Mouse (Mus musculus): ENCODE results near the gene Olfr1443. TPM values are rescaled to one million over a fixed set of nuclear protein-coding genes. Genes with fewer than 3 reads are reported as not detected.
"Not testable (repeated sequence)": the region's sequence is repeated elsewhere in the genome, so short reads cannot be mapped to it uniquely, and the experiment has no call there.

Gene Olfr1443
- polyA plus RNA-seq, 1 experiment from 2014 or later = not detected

GRCm38 (mm10) chr19:12721596-12721995 lies 43.7 kb downstream of the Olfr1443 start:
- H3K4me3 ChIP-seq (ENCODE audit: low read length); H3K4me1 ChIP-seq (ENCODE audit: control insufficient read depth, insufficient read depth, low read length); H3K4me2 ChIP-seq (ENCODE audit: low read depth, low read length); H3K9ac ChIP-seq (ENCODE audit: low read length); H3K27me3 ChIP-seq (ENCODE audit: control insufficient read depth, insufficient read depth, low read length); H3K9me3 ChIP-seq (replicated peaks; ENCODE audit: control insufficient read depth, low read length); ATAC-seq (replicated peaks; ENCODE audit: extremely low read depth, insufficient read depth, low FRiP score); H3K27ac ChIP-seq (ENCODE audit: low read length); H3K36me3 ChIP-seq (ENCODE audit: control insufficient read depth, insufficient read depth): not testable (repeated sequence)
- 87% methylated on average over 7 of the region's 7 CpGs for WGBS

DNA sequence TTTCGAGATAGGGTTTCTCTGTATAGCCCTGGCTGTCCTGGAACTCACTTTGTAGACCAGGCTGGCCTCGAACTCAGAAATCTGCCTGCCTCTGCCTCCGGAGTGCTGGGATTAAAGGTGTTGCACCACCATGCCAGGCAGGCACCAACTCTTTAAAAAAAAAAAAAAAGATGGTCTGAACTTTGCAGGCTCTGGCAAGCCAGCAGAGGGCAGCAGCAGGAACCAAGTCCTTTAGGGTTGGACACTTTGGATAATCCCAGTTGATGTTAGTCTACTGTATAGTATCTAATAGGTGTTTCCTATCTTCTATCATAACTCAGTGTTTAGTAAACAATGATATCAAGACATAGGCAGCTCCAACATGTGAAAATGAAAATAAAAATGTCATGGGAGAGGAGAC lies 44.4 kb downstream of the Olfr1443 start:
- H3K27me3 ChIP-seq (ENCODE audit: control insufficient read depth, insufficient read depth, low read length) = no peaks in the 10 kb centered on the region
- no peak overlapping the region for H3K9ac ChIP-seq (ENCODE audit: low read length)
- no peak overlapping the region for H3K27ac ChIP-seq (ENCODE audit: low read length)
- no peaks in the 10 kb centered on the region for H3K9me3 ChIP-seq (replicated peaks; ENCODE audit: control insufficient read depth, low read length)
- no peak overlapping the region for H3K4me2 ChIP-seq (ENCODE audit: low read depth, low read length)
- no peaks in the 10 kb centered on the region for H3K4me1 ChIP-seq (ENCODE audit: control insufficient read depth, insufficient read depth, low read length)
- H3K4me3 ChIP-seq (ENCODE audit: low read length) = no peak overlapping the region
- no peaks in the 10 kb centered on the region for H3K36me3 ChIP-seq (ENCODE audit: control insufficient read depth, insufficient read depth)
- ATAC-seq (replicated peaks; ENCODE audit: extremely low read depth, insufficient read depth, low FRiP score) = no peak
- WGBS = 55% methylated on average over 2 of the region's 3 CpGs

- no peaks in the 10 kb centered on the region for H3K9me3 ChIP-seq (replicated peaks; ENCODE audit: control insufficient read depth, low read length)
- H3K4me3 ChIP-seq (ENCODE audit: low read length) = no peak overlapping the region
- no peak for ATAC-seq (replicated peaks; ENCODE audit: extremely low read depth, insufficient read depth, low FRiP score)
- no peaks in the 10 kb centered on the region for H3K4me1 ChIP-seq (ENCODE audit: control insufficient read depth, insufficient read depth, low read length)
- H3K36me3 ChIP-seq (ENCODE audit: control insufficient read depth, insufficient read depth) = no peaks in the 10 kb centered on the region
- H3K4me2 ChIP-seq (ENCODE audit: low read depth, low read length) = no peak overlapping the region
- no peak overlapping the region for H3K9ac ChIP-seq (ENCODE audit: low read length)
- H3K27me3 ChIP-seq (ENCODE audit: control insufficient read depth, insufficient read depth, low read length) = no peaks in the 10 kb centered on the region
- WGBS = 70% methylated on average over 1 of the region's 1 CpGs
- H3K27ac ChIP-seq (ENCODE audit: low read length) = no peak overlapping the region
Measured at GRCm38 (mm10) chr19:12725851-12726250, 47.9 kb downstream of the Olfr1443 start.

- H3K9me3 ChIP-seq (replicated peaks; ENCODE audit: control insufficient read depth, low read length) = no peaks in the 10 kb centered on the region
- WGBS = 52% methylated on average over 1 of the region's 1 CpGs
- no peak overlapping the region for H3K4me2 ChIP-seq (ENCODE audit: low read depth, low read length)
- H3K27ac ChIP-seq (ENCODE audit: low read length) = no peak overlapping the region
- H3K36me3 ChIP-seq (ENCODE audit: control insufficient read depth, insufficient read depth) = no peaks in the 10 kb centered on the region
- no peak for ATAC-seq (replicated peaks; ENCODE audit: extremely low read depth, insufficient read depth, low FRiP score)
- H3K27me3 ChIP-seq (ENCODE audit: control insufficient read depth, insufficient read depth, low read length) = no peaks in the 10 kb centered on the region
- no peaks in the 10 kb centered on the region for H3K4me1 ChIP-seq (ENCODE audit: control insufficient read depth, insufficient read depth, low read length)
- no peak overlapping the region for H3K9ac ChIP-seq (ENCODE audit: low read length)
- H3K4me3 ChIP-seq (ENCODE audit: low read length) = no peak overlapping the region
Measured at GRCm38 (mm10) chr19:12731036-12731435, 53.1 kb downstream of the Olfr1443 start.

DNA sequence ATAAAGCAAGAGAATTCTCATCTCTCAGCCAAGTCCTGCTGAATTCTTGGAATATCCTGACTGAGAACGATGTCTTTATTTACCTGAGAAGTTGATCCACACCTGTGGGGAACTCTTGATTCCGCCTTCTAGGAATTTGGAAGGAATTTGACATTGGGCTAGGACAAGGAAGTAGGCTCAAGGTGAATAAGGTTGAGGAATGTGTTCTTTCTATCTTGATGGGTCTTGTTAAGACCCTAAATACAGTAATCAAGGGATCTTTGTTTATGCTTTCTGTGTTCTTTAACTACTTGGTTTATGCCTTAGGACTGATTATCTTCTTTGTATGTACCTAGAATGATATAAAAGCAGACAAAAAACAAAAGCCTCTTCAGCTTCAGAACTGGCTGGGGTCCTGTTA lies 54.0 kb downstream of the Olfr1443 start:
- H3K4me1 ChIP-seq (ENCODE audit: control insufficient read depth, insufficient read depth, low read length) = no peaks in the 10 kb centered on the region
- no peak overlapping the region for H3K4me3 ChIP-seq (ENCODE audit: low read length)
- H3K27me3 ChIP-seq (ENCODE audit: control insufficient read depth, insufficient read depth, low read length) = no peaks in the 10 kb centered on the region
- H3K36me3 ChIP-seq (ENCODE audit: control insufficient read depth, insufficient read depth) = no peaks in the 10 kb centered on the region
- no peak overlapping the region for H3K27ac ChIP-seq (ENCODE audit: low read length)
- WGBS = 73% methylated on average over 2 of the region's 2 CpGs
- no peak overlapping the region for H3K4me2 ChIP-seq (ENCODE audit: low read depth, low read length)
- H3K9me3 ChIP-seq (replicated peaks; ENCODE audit: control insufficient read depth, low read length) = no peaks in the 10 kb centered on the region
- H3K9ac ChIP-seq (ENCODE audit: low read length) = no peak overlapping the region
- ATAC-seq (replicated peaks; ENCODE audit: extremely low read depth, insufficient read depth, low FRiP score) = no peak

Other genes starting within 250 kb of the Olfr1443 start
- gene Mpeg1, start 217.3 kb upstream of the Olfr1443 start, polyA plus RNA-seq (2015; fragmentation: Nextera tagmentation; extraction: Ambion mirVana) = 0.37 and 0.41 TPM in 2 replicates
- gene Dtx4, start 176.7 kb upstream of the Olfr1443 start, polyA plus RNA-seq (2015; fragmentation: Nextera tagmentation; extraction: Ambion mirVana) = 2.6 and 3.2 TPM in 2 replicates
- 15.2 and 20.5 TPM in 2 replicates for gene Fam111a, start 132.4 kb upstream of the Olfr1443 start, polyA plus RNA-seq (2015; fragmentation: Nextera tagmentation; extraction: Ambion mirVana)
- not detected in 2 replicates for gene Gm4952, start 78.1 kb upstream of the Olfr1443 start, polyA plus RNA-seq (2015; fragmentation: Nextera tagmentation; extraction: Ambion mirVana)
- not detected in 2 replicates for gene Glyat, start 44.8 kb upstream of the Olfr1443 start, polyA plus RNA-seq (2015; fragmentation: Nextera tagmentation; extraction: Ambion mirVana)
- not detected in 2 replicates for gene Olfr1442, start 7.7 kb upstream of the Olfr1443 start, polyA plus RNA-seq (2015; fragmentation: Nextera tagmentation; extraction: Ambion mirVana)
- gene Keg1, start 17.7 kb downstream of the Olfr1443 start, polyA plus RNA-seq (2015; fragmentation: Nextera tagmentation; extraction: Ambion mirVana) = not detected in 2 replicates
- gene Cntf, start 87.5 kb downstream of the Olfr1443 start, polyA plus RNA-seq (2015; fragmentation: Nextera tagmentation; extraction: Ambion mirVana) = 1.0 TPM in 2 replicates
- gene Zfp91, start 118.0 kb downstream of the Olfr1443 start, polyA plus RNA-seq (2015; fragmentation: Nextera tagmentation; extraction: Ambion mirVana) = 9.9 and 10.5 TPM in 2 replicates
- gene Lpxn, start 118.1 kb downstream of the Olfr1443 start, polyA plus RNA-seq (2015; fragmentation: Nextera tagmentation; extraction: Ambion mirVana) = 2.5 and 4.9 TPM in 2 replicates
- not detected in 2 replicates for gene Gm5244, start 168.6 kb downstream of the Olfr1443 start, polyA plus RNA-seq (2015; fragmentation: Nextera tagmentation; extraction: Ambion mirVana)
- not detected in 2 replicates for gene Olfr1444, start 179.2 kb downstream of the Olfr1443 start, polyA plus RNA-seq (2015; fragmentation: Nextera tagmentation; extraction: Ambion mirVana)
- gene Olfr1445, start 205.7 kb downstream of the Olfr1443 start, polyA plus RNA-seq (2015; fragmentation: Nextera tagmentation; extraction: Ambion mirVana) = not detected in 2 replicates
- not detected in 2 replicates for gene Olfr1446, start 215.4 kb downstream of the Olfr1443 start, polyA plus RNA-seq (2015; fragmentation: Nextera tagmentation; extraction: Ambion mirVana)
- not detected in 2 replicates for gene Olfr1447, start 225.6 kb downstream of the Olfr1443 start, polyA plus RNA-seq (2015; fragmentation: Nextera tagmentation; extraction: Ambion mirVana)
- gene Olfr1448, start 246.3 kb downstream of the Olfr1443 start, polyA plus RNA-seq (2015; fragmentation: Nextera tagmentation; extraction: Ambion mirVana) = not detected in 2 replicates

All from heart, embryonic 16.5 days (tissue).